Mouse (Mus musculus): ENCODE measurements around the gene Alkbh2. TPM values are rescaled to one million over a fixed set of nuclear protein-coding genes. Genes with fewer than 3 reads are reported as not detected.

The Alkbh2 gene
- polyA plus RNA-seq, 1 experiment, result 10.0 TPM

DNA sequence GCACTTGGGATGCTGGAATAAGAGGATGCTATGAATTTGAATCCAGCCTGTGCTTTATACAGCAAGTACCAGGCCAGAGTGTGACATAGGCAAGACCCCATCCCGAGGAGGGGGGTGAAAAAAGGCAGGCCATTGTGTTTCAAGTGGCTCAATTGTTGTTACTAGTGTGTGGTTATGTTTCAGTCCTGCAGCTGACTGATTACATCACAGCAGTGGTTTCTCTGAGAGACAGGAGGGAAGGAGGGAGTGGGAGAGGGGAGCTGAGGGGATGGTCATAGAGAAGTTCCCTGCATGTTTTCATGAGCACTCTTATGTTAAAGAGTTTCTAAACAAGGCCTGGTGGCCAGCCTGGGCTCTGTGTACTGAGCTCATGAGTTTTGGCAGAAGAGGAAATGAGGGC, 25.2 kb downstream of the Alkbh2 start:
- no peak for DNase-seq (ENCODE audit: extremely low spot score in 1 of 2, low spot score in 1 of 2)

GRCm38 (mm10) chr5:114101873-114102272, 26.1 kb downstream of the Alkbh2 start:
- DNase-seq (ENCODE audit: extremely low spot score in 1 of 2, low spot score in 1 of 2), result no peak

DNA sequence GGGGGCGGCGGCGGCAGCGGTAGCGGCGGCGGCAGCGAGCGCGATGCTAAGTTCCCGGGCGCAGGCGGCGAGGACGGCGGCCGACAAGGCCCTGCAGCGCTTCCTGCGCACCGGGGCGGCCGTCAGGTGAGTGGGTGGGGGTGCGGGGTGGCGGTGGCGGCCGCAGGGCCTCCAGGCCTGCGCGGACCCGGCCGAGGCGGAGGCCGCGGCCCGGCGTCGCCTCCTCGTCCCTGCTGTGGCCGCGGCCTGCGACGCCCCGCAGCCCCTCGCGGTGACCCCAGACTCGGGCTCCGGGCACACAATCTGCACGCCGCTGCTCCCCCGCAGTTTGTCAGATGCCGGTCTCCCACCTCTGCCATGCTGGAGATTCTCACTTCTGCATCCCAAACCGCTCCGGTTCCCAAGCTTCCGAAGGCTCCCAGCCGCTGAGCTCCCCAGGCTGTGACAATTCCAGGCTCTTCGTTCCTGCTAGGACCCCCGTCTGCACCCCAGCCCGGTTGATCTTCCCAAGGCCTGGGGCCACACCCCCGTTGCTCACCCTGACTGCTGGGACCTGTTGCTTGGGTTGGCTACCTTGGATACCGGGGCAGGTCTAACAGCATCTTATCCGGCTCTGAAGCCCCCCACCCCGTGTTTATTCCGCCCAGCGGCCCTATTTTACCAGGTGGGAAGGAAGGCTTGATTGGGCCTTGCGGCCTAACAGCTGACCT, 27.5 kb downstream of the Alkbh2 start:
- DNase-seq (ENCODE audit: extremely low spot score in 1 of 2, low spot score in 1 of 2), result no peak

GRCm38 (mm10) chr5:114099709-114100389, 28.2 kb downstream of the Alkbh2 start:
- DNase-seq (ENCODE audit: extremely low spot score in 1 of 2, low spot score in 1 of 2), result peak; percentile 87 to 97

GRCm38 (mm10) chr5:114091057-114091807, 36.8 kb downstream of the Alkbh2 start, which contains the start of gene Svop:
Svop (minus strand) TSS chr5:114091570.
- peak; percentile 38 to 83 for DNase-seq (ENCODE audit: extremely low spot score in 1 of 2, low spot score in 1 of 2)

DNA sequence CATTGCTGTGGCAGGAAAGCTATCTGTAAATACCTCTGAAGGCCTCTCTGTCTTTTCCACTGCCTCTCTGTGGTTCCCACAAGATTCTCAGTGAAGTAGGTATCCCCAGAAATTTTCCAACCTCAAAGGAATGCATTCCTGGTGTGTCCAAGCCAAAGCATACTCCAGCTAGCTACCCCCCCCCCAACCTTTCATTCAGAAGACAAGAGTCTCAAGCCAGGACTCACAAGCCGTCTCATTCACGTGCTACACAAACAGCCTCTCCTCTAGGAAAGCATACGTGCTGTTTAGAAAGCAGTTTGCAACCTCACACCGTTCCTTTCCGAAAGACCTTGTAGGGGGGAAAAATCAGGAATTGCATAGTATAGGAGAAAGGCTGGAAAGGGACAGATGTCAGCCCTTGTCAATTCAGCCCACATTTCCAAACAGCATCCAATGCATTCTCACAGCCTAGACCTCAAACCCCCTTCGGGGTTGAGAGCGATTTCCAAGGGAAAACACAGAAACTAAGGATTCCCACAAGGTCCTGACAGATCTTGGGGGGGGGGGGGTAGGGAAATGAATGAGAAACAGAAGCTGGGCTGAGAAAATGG, 37.5 kb downstream of the Alkbh2 start:
- no peak for DNase-seq (ENCODE audit: extremely low spot score in 1 of 2, low spot score in 1 of 2)

GRCm38 (mm10) chr5:114087875-114088480, 40.0 kb downstream of the Alkbh2 start:
- peak; percentile 51 to 62 for DNase-seq (ENCODE audit: extremely low spot score in 1 of 2, low spot score in 1 of 2)

GRCm38 (mm10) chr5:114085501-114085900, 42.5 kb downstream of the Alkbh2 start:
- DNase-seq (ENCODE audit: extremely low spot score in 1 of 2, low spot score in 1 of 2), result no peak

DNA sequence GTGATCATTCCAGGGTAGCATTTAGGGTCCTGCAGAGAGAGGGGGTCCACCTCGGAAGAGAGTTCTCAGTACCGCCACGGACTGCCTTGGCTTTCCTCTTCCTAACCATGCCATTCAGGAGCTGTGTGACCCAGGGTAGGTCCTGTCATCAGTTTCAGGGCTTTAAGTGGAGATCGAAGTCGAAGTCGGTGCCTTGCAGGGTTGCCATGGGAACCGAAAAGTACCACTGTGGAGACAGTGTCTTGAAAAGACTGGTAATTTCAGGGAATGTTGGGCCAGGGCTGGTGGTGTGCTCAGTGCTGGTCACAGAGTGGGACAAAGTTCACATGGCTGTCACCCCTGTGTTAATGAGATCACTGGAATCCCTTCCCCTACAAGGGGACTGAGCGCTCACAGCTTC, 51.0 kb downstream of the Alkbh2 start:
- DNase-seq (ENCODE audit: extremely low spot score in 1 of 2, low spot score in 1 of 2), result no peak

Other genes with a start within 250 kb of the Alkbh2 start
- 74.9 and 84.3 TPM in 2 replicates for gene Coro1c, start 219.5 kb downstream of the Alkbh2 start, polyA plus RNA-seq (2012; rRNA removed)
- 12.1 and 12.5 TPM in 2 replicates for gene Ssh1, start 134.3 kb downstream of the Alkbh2 start, polyA plus RNA-seq (2012; rRNA removed)
- 0.15 and 0.18 TPM in 2 replicates for gene Dao, start 124.5 kb downstream of the Alkbh2 start, polyA plus RNA-seq (2012; rRNA removed)
- 31.5 and 34.5 TPM in 2 replicates for gene Usp30, start 62.8 kb downstream of the Alkbh2 start, polyA plus RNA-seq (2012; rRNA removed)
- 105 and 113 TPM in 2 replicates for gene Svop, start 36.6 kb downstream of the Alkbh2 start, polyA plus RNA-seq (2012; rRNA removed)
- 5.4 and 5.9 TPM in 2 replicates for gene Ung, start 2.2 kb upstream of the Alkbh2 start, polyA plus RNA-seq (2012; rRNA removed)
- 3.3 and 3.7 TPM in 2 replicates for gene Acacb, start 18.3 kb upstream of the Alkbh2 start, polyA plus RNA-seq (2012; rRNA removed)
- gene Foxn4, start 145.6 kb upstream of the Alkbh2 start, polyA plus RNA-seq (2012; rRNA removed), result not detected in 2 replicates
- gene Myo1h, start 160.9 kb upstream of the Alkbh2 start, polyA plus RNA-seq (2012; rRNA removed), result 2.2 and 2.4 TPM in 2 replicates